Mouse (Mus musculus) lung, embryonic 14.5 days (tissue): Measurements from ENCODE around the gene Fam122c. TPM values are rescaled to one million over a fixed set of nuclear protein-coding genes. Genes with fewer than 3 reads are reported as not detected.

Experiments
- ATAC-seq: fragments of 200-750 bp; cut with Nextera tagmentation; 2 replicates; pipeline ENCODE4 v1.8.0; 2017; ENCODE audit warnings: mild to moderate bottlenecking, moderate TSS enrichment, moderate library complexity; ENCODE audit not compliant: insufficient read depth
- DNase-seq: peaks from one replicate; pipeline ENCODE4 v3.0.0-alpha.2; 2015
- H3K27ac ChIP-seq: fragments of 300-500 bp; sonication (generic); 2 replicates; pipeline ENCODE4 v1.5.1; 2014; ENCODE audit warnings: low read depth, mild to moderate bottlenecking, moderate library complexity
- H3K27me3 ChIP-seq: fragments of 300-500 bp; sonication (generic); 2 replicates; pipeline ENCODE4 v1.6.1; 2014; ENCODE audit warnings: low read length, control low read depth; ENCODE audit not compliant: insufficient read depth
- H3K36me3 ChIP-seq: fragments of 300-500 bp; sonication (generic); 2 replicates; pipeline ENCODE4 v1.6.1; 2014; ENCODE audit warnings: control low read depth; ENCODE audit not compliant: insufficient read depth
- H3K4me1 ChIP-seq: fragments of 300-500 bp; sonication (generic); 2 replicates; pipeline ENCODE4 v1.6.1; 2014; ENCODE audit warnings: antibody characterized with exemption, control low read depth; ENCODE audit not compliant: insufficient read depth
- H3K4me2 ChIP-seq: fragments of 300-500 bp; sonication (generic); 2 replicates; pipeline ENCODE4 v1.6.1; 2014; ENCODE audit warnings: mild to moderate bottlenecking
- H3K4me3 ChIP-seq: fragments of 300-500 bp; sonication (generic); 2 replicates; pipeline ENCODE4 v1.5.1; 2014; ENCODE audit warnings: low read depth, low read length
- H3K9ac ChIP-seq: fragments of 300-500 bp; sonication (generic); 2 replicates; pipeline ENCODE4 v1.6.1; 2014
- H3K9me3 ChIP-seq: fragments of 300-500 bp; sonication (generic); 2 replicates; pipeline ENCODE4 v1.6.1; 2016; ENCODE audit warnings: low read depth, low read length, control low read depth
- CTCF ChIP-seq: IDR thresholded peaks from 2 replicates; pipeline ENCODE4 v1.5.1; 2016; ENCODE audit warnings: antibody characterized with exemption, low read depth
- WGBS: fragments of 180-500 bp; shearing (Covaris S2); extraction: QIAGEN DNeasy Blood & Tissue Kit; methylation state at CpG from one replicate; pipeline ENCODE4 v1.1.7; 2014; 5-methylcytosine and 5-hydroxymethylcytosine counted together
- polyA plus RNA-seq: library from polyadenylated mRNA; unstranded; fragments of >200 nt; fragmentation: Nextera tagmentation; extraction: Ambion mirVana; gene quantifications from 2 replicates; pipeline ENCODE4 v1.2.1, GENCODE M21; 2014

Gene Fam122c
- polyA plus RNA-seq = not detected in 2 replicates

DNA sequence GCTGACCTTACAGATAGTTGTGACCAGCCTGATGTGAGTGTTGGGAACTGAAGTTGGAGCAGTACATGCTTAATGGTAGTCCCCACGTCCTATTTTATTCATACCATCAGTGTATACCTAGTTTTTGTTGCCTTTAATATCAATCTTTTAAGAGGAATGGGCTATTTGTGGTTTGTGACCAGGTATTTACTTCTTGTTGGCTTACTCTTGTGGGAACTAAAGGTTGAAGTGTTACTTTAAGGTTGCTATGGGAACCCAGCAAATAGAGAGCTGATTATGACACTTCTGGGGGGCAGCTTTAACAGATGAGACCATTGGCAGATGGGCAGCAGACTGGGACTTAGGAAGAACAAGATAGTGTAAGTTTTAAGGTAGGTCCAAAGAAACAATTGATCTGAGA lies at the start of gene Fam122c:
Gene Fam122c (plus strand): TSS at position 301 of the 400 bp plus-strand sequence.
- Histone ChIP-seq H3K4me1 (no peaks in the 10 kb centered on the region), H3K4me3 (no peak within 1 kb of the TSS), H3K9me3 (no peaks in the 10 kb centered on the region), H3K4me2 (no peak within 1 kb of the TSS), H3K36me3 (no peaks in the 10 kb centered on the region), H3K9ac (no peak within 1 kb of the TSS), H3K27ac (no peak within 1 kb of the TSS), H3K27me3 (no peaks in the 10 kb centered on the region)
- 45% methylated on average over 1 of the region's 1 CpGs for WGBS
- DNase-seq (no peak), ATAC-seq (no peak)
- no peak for TF ChIP-seq CTCF

DNA sequence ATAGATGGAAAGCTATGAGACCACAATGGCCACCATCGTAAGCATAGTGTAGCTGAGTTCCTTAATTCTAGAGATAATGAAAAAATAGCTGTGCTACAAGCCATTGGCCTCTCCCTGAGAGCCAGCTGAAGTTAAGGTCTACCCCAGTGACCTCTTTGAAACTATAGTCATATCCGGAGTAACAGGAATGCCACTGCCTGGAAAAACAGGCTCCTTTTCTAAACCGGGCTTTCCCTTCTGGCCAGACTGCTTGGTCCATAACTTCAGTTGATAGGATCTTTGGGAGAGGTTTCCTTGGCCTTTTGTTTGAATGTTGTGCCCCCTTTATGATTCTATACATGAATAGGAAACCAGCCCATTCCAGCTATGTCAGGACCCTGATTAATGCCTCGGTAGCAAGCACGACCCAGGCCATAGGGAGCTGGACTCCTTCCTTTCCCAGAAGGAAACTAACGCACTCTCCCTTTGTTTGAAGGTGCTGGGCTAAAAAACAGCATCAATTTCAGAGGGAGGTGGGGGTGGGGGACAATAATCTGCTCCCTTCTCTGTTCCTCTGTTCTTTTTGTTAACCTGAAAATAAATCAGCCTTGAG lies 48.8 kb upstream of the Fam122c start:
- no peak overlapping the region for H3K9ac ChIP-seq
- no peak overlapping the region for H3K27ac ChIP-seq
- H3K4me2 ChIP-seq = no peak overlapping the region
- no peak for TF ChIP-seq CTCF
- ATAC-seq = no peak
- no peaks in the 10 kb centered on the region for H3K36me3 ChIP-seq
- H3K9me3 ChIP-seq = no peaks in the 10 kb centered on the region
- WGBS = 57% methylated on average over 6 of the region's 6 CpGs
- H3K4me1 ChIP-seq = no peaks in the 10 kb centered on the region
- no peak overlapping the region for H3K4me3 ChIP-seq
- peak; percentile 20 for DNase-seq
- no peaks in the 10 kb centered on the region for H3K27me3 ChIP-seq

DNA sequence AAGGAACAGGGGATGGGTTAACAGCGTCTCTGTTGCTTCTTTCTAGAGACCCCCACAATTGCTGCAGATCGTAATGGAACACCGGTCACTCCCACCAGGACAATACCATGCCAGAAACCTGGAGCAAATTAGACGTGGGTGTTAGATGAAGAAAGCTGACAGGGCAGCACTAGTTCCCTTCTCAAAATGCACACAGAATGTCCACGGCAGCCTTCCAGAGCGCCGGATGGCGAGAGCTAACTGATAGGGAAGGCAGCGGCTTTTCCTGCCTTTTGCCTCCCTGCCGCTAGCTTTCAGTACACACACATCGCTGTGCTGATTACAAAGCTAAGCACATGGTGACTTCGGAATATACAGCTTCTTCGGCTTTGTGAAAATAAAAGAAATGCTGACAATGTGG lies 41.3 kb upstream of the Fam122c start:
- no peaks in the 10 kb centered on the region for H3K27me3 ChIP-seq
- no peaks in the 10 kb centered on the region for H3K36me3 ChIP-seq
- DNase-seq (peak; percentile 56), ATAC-seq (peak; percentile 28; the same call in 1 of the 2 replicates)
- peak overlapping the region; percentile 58; the same call in 1 of the 2 replicates for H3K27ac ChIP-seq
- no peaks in the 10 kb centered on the region for H3K9me3 ChIP-seq
- 29% methylated on average over 13 of the region's 13 CpGs for WGBS
- H3K9ac ChIP-seq = peak overlapping the region; percentile 34; the same call in 1 of the 2 replicates
- TF ChIP-seq CTCF = no peak
- H3K4me2 ChIP-seq = peak overlapping the region; percentile 56
- H3K4me3 ChIP-seq = peak overlapping the region; percentile 28
- no peaks in the 10 kb centered on the region for H3K4me1 ChIP-seq

- H3K27ac ChIP-seq = no peak overlapping the region
- DNase-seq (peak; percentile 57), ATAC-seq (0 out of 2 replicates have a peak, but pooled peaks have one; percentile 28)
- H3K36me3 ChIP-seq = no peaks in the 10 kb centered on the region
- peak; percentile 53 for TF ChIP-seq CTCF
- no peak overlapping the region for H3K9ac ChIP-seq
- no peaks in the 10 kb centered on the region for H3K27me3 ChIP-seq
- no peaks in the 10 kb centered on the region for H3K9me3 ChIP-seq
- no peak overlapping the region for H3K4me3 ChIP-seq
- no peaks in the 10 kb centered on the region for H3K4me1 ChIP-seq
- H3K4me2 ChIP-seq = no peak overlapping the region
- 22% methylated on average over 4 of the region's 4 CpGs for WGBS
Measured at GRCm38 (mm10) chrX:53233689-53234088, 39.5 kb upstream of the Fam122c start.

- 52% methylated on average over 7 of the region's 7 CpGs for WGBS
- H3K27ac ChIP-seq = no peak overlapping the region
- H3K4me3 ChIP-seq = no peak overlapping the region
- no peaks in the 10 kb centered on the region for H3K9me3 ChIP-seq
- H3K4me2 ChIP-seq = no peak overlapping the region
- H3K27me3 ChIP-seq = no peaks in the 10 kb centered on the region
- ATAC-seq (no peak), DNase-seq (no peak)
- no peaks in the 10 kb centered on the region for H3K4me1 ChIP-seq
- no peak overlapping the region for H3K9ac ChIP-seq
- H3K36me3 ChIP-seq = no peaks in the 10 kb centered on the region
- TF ChIP-seq CTCF = no peak
Measured at GRCm38 (mm10) chrX:53236404-53236803, 36.8 kb upstream of the Fam122c start.

DNA sequence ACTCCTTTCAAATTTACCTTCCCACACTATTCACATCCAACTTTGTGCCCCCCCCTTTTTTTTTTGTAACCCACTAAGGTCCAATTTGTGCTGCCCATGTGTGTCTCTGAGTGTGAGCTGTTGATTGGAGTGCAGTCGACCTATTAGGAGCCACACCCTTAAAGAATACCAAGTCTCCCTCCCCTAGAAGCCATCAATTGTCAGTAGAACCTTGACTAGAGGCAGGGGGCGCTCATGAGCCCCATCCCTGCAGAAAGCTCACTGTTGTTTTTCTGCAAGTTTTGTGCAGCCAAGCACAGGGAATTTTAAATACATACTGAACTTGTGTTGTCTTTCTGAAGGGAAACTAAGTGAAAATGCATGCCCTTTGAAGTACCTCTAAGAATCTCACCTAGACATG lies 35.3 kb upstream of the Fam122c start:
- peak; percentile 46 for TF ChIP-seq CTCF
- Histone ChIP-seq H3K27me3 (no peaks in the 10 kb centered on the region), H3K4me3 (no peak overlapping the region), H3K4me2 (no peak overlapping the region), H3K36me3 (no peaks in the 10 kb centered on the region), H3K9me3 (no peaks in the 10 kb centered on the region), H3K27ac (no peak overlapping the region), H3K4me1 (no peaks in the 10 kb centered on the region), H3K9ac (no peak overlapping the region)
- peak; percentile 27 for DNase-seq
- ATAC-seq = no peak
- WGBS = 10% methylated on average over 2 of the region's 2 CpGs

- no peak for ATAC-seq
- no peaks in the 10 kb centered on the region for H3K27me3 ChIP-seq
- H3K36me3 ChIP-seq = no peaks in the 10 kb centered on the region
- no peaks in the 10 kb centered on the region for H3K9me3 ChIP-seq
- H3K4me2 ChIP-seq = no peak within 1 kb of the TSS
- DNase-seq = no peak
- 65% methylated on average over 4 of the region's 4 CpGs for WGBS
- TF ChIP-seq CTCF = no peak
- H3K27ac ChIP-seq = no peak within 1 kb of the TSS
- H3K4me3 ChIP-seq = no peak within 1 kb of the TSS
- H3K9ac ChIP-seq = no peak within 1 kb of the TSS
- H3K4me1 ChIP-seq = no peaks in the 10 kb centered on the region
Measured at GRCm38 (mm10) chrX:53240011-53240410, 33.2 kb upstream of the Fam122c start, which contains the start of gene Plac1. TSS of gene Plac1 (minus strand) at chrX:53240111.
